Mouse (Mus musculus) duodenum, adult 2 months (tissue): ENCODE measurements around the gene Ccar1. TPM values are rescaled to one million over a fixed set of nuclear protein-coding genes. Genes with fewer than 3 reads are reported as not detected.

ENCODE experiments used
- polyA plus RNA-seq: library from polyadenylated mRNA; depleted of rRNA; stranded (reverse); fragments of >200 nt; gene quantifications from 2 replicates; pipeline ENCODE4 v1.2.3, GENCODE M21; 2012; ENCODE audit warnings: low replicate concordance; rRNA removed

The Ccar1 gene
- 22.1 and 43.6 TPM in 2 replicates for polyA plus RNA-seq

GRCm38 (mm10) chr10:62792177-62793090, at the start of gene Ccar1:
TSS of gene Ccar1 (minus strand) at chr10:62792286.

GRCm38 (mm10) chr10:62725771-62726687, 66.1 kb downstream of the Ccar1 start, which contains the start of gene Stox1:
TSS of gene Stox1 (minus strand) at chr10:62726128.

Other genes with a start within 250 kb of the Ccar1 start
- gene Kif1bp, start 213.8 kb downstream of the Ccar1 start, polyA plus RNA-seq, result 10.6 and 11.5 TPM in 2 replicates
- 1.4 and 2.7 TPM in 2 replicates for gene Ddx21, start 190.0 kb downstream of the Ccar1 start, polyA plus RNA-seq
- gene Ddx50, start 141.1 kb downstream of the Ccar1 start, polyA plus RNA-seq, result 1.1 and 1.5 TPM in 2 replicates
- gene Stox1, start 66.2 kb downstream of the Ccar1 start, polyA plus RNA-seq, result 0.02 TPM in 2 replicates
- gene Tet1, start 116.7 kb upstream of the Ccar1 start, polyA plus RNA-seq, result 0.02 and 0.47 TPM in 2 replicates
- 17.8 and 37.8 TPM in 2 replicates for gene Slc25a16, start 128.3 kb upstream of the Ccar1 start, polyA plus RNA-seq
- gene Dna2, start 154.7 kb upstream of the Ccar1 start, polyA plus RNA-seq, result 1.7 and 3.2 TPM in 2 replicates
- 1.1 and 1.2 TPM in 2 replicates for gene Rufy2, start 187.9 kb upstream of the Ccar1 start, polyA plus RNA-seq
- gene Hnrnph3, start 231.9 kb upstream of the Ccar1 start, polyA plus RNA-seq, result 1.7 and 2.8 TPM in 2 replicates
- gene Pbld2, start 232.0 kb upstream of the Ccar1 start, polyA plus RNA-seq, result 34.7 and 40.5 TPM in 2 replicates